Comparison of ENCODE assay signal across 17 mouse cellular contexts in the genomic region with DNA sequence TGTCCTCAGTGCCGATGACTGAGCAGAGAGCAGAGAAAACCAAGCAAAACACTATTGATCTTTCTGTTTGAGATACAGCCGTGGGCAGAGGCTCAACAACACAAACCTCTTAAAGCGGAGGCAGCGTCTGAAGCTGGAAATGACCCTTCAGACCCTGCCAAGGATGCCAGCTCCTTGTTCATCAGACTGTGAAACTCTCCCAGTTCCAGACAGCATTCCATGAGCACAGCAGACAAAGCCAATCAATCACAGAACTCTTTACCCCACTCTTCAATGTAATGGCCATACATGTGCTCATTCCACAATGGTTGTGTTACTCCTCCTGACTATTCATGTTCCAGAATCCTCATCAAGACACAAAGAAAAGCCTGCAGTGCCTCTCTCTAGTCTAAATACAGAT.
A peak's percentile ranks its signal among the peaks of the same experiment; 100 is the strongest.
DNase-seq lines count a peak whose midpoint lies in the region; ATAC-seq and TF ChIP-seq lines count a peak whose summit lies in the region.
"Had no signal": no experiment of that assay in that cellular context is flagged by ENCODE, and none has a peak within 500 bp of the region (broad histone marks: within the 10 kb centered on the region; RNA-seq: fewer than 3 reads in every experiment).

No protein-coding gene starts in this region.

- no peaks in the 10 kb centered on the region for H3K27me3 ChIP-seq in midbrain, postnatal 0 days (ENCODE audit: insufficient read depth, low read length)
- no peaks in the 10 kb centered on the region for H3K27me3 ChIP-seq in midbrain, embryonic 16.5 days (ENCODE audit: control insufficient read depth, insufficient read depth, low read depth, low read length)
- no peaks in the 10 kb centered on the region for H3K27me3 ChIP-seq in forebrain, embryonic 10.5 days (ENCODE audit: poor library complexity, severe bottlenecking)
- H3K27me3 ChIP-seq: midbrain, embryonic 15.5 days; neural tube, embryonic 15.5 days had no signal

- H3K4me3 ChIP-seq in midbrain, postnatal 0 days (ENCODE audit: low read depth, low read length): no peak overlapping the region
- H3K4me3 ChIP-seq in midbrain, embryonic 16.5 days (ENCODE audit: low read depth, low read length): no peak overlapping the region
- no peak overlapping the region for H3K4me3 ChIP-seq in forebrain, embryonic 10.5 days
- H3K4me3 ChIP-seq: embryonic facial prominence, embryonic 10.5 days; heart, embryonic 10.5 days; midbrain, embryonic 15.5 days; neural tube, embryonic 15.5 days had no signal

- 54% methylated on average over 4 of the region's 4 CpGs for WGBS in midbrain, postnatal 0 days
- 54% methylated on average over 4 of the region's 4 CpGs for WGBS in midbrain, embryonic 16.5 days
- 75% methylated on average over 4 of the region's 4 CpGs for WGBS in forebrain, embryonic 10.5 days

- H3K4me2 ChIP-seq in midbrain, postnatal 0 days (ENCODE audit: low read depth, low read length, poor library complexity, severe bottlenecking): no peak overlapping the region
- H3K4me2 ChIP-seq in midbrain, embryonic 16.5 days (ENCODE audit: low read length): no peak overlapping the region
- H3K4me2 ChIP-seq: midbrain, embryonic 15.5 days; neural tube, embryonic 15.5 days had no signal

- H3K9ac ChIP-seq in midbrain, postnatal 0 days (replicated peaks; ENCODE audit: low read length, poor library complexity, severe bottlenecking): no peak overlapping the region
- H3K9ac ChIP-seq in midbrain, embryonic 16.5 days (ENCODE audit: low read depth, low read length): no peak overlapping the region
- H3K9ac ChIP-seq: midbrain, embryonic 15.5 days; neural tube, embryonic 15.5 days had no signal

- ATAC-seq in midbrain, postnatal 0 days (ENCODE audit: low FRiP score): no peak
- no peak for ATAC-seq in midbrain, embryonic 16.5 days
- ATAC-seq: midbrain, embryonic 15.5 days had no signal

- H3K36me3 ChIP-seq in midbrain, postnatal 0 days (ENCODE audit: insufficient read depth, low read length): no peaks in the 10 kb centered on the region
- no peaks in the 10 kb centered on the region for H3K36me3 ChIP-seq in midbrain, embryonic 16.5 days (ENCODE audit: control insufficient read depth, insufficient read depth, low read length)
- H3K36me3 ChIP-seq in forebrain, embryonic 10.5 days (replicated peaks): no peaks in the 10 kb centered on the region
- H3K36me3 ChIP-seq: embryonic facial prominence, embryonic 10.5 days; heart, embryonic 10.5 days; midbrain, embryonic 15.5 days; neural tube, embryonic 15.5 days had no signal

- DNase-seq in cerebellum, postnatal 10 days: peak; percentile 23 to 29
- DNase-seq in cerebellum, adult 11 months: no peak
- peak; percentile 44 for DNase-seq in midbrain, postnatal 0 days (ENCODE audit: low spot score)
- peak; percentile 16 to 43 for DNase-seq in kidney, postnatal 25 days
- DNase-seq in layer of hippocampus, adult 8-10 months (ENCODE audit: low spot score in 2 of 2): no peak
- DNase-seq in forebrain, embryonic 10.5 days (ENCODE audit: extremely low spot score, low spot score): no peak
- DNase-seq in thymus, postnatal 0 days (ENCODE audit: low spot score): no peak
- DNase-seq: adrenal gland, postnatal 10 days; cerebellum, adult 8-10 months; thymus, adult 18-20 months; thymus, postnatal 4 days had no signal

- no peak for TF ChIP-seq CTCF in midbrain, postnatal 0 days (IDR thresholded peaks at IDR 0.05)

- H3K4me1 ChIP-seq in midbrain, postnatal 0 days (ENCODE audit: insufficient read depth, low read length): no peaks in the 10 kb centered on the region
- H3K4me1 ChIP-seq in midbrain, embryonic 16.5 days (ENCODE audit: control insufficient read depth, insufficient read depth, low read length): no peaks in the 10 kb centered on the region
- H3K4me1 ChIP-seq in forebrain, embryonic 10.5 days: 0 out of 2 replicates have a peak, but pooled peaks cover 3% of the 10 kb centered on the region
- H3K4me1 ChIP-seq: heart, embryonic 10.5 days; midbrain, embryonic 15.5 days had no signal

- H3K9me3 ChIP-seq in midbrain, postnatal 0 days (ENCODE audit: low read length): no peaks in the 10 kb centered on the region
- H3K9me3 ChIP-seq in midbrain, embryonic 16.5 days (replicated peaks; ENCODE audit: control insufficient read depth, low read length, poor library complexity, severe bottlenecking): no peaks in the 10 kb centered on the region
- H3K9me3 ChIP-seq in forebrain, embryonic 10.5 days: 0 out of 2 replicates have a peak, but pooled peaks cover 7% of the 10 kb centered on the region
- H3K9me3 ChIP-seq: embryonic facial prominence, embryonic 10.5 days; heart, embryonic 10.5 days; midbrain, embryonic 15.5 days; neural tube, embryonic 15.5 days had no signal

- H3K27ac ChIP-seq in midbrain, postnatal 0 days (ENCODE audit: low read depth, low read length): no peak overlapping the region
- H3K27ac ChIP-seq in midbrain, embryonic 16.5 days (ENCODE audit: low read length): no peak overlapping the region
- no peak overlapping the region for H3K27ac ChIP-seq in forebrain, embryonic 10.5 days
- H3K27ac ChIP-seq: embryonic facial prominence, embryonic 10.5 days; heart, embryonic 10.5 days; macrophage; midbrain, embryonic 15.5 days; neural tube, embryonic 15.5 days had no signal

Comparison
In these comparisons a context has a peak if more than half of its experiments do, and no peak if none do; other contexts are left out.
1. DNase-seq: peak in cerebellum, postnatal 10 days (2 of 2), midbrain, postnatal 0 days (single experiment) and kidney, postnatal 25 days (2 of 2); none in cerebellum, adult 11 months (single experiment), layer of hippocampus, adult 8-10 months (0 of 2), forebrain, embryonic 10.5 days (single experiment) and thymus, postnatal 0 days (single experiment).